Mouse (Mus musculus): ENCODE results near the gene Bcap29. TPM values are rescaled to one million over a fixed set of nuclear protein-coding genes. Genes with fewer than 3 reads are reported as not detected.

The Bcap29 gene
- polyA plus RNA-seq, 1 experiment, result 33.1 TPM

DNA sequence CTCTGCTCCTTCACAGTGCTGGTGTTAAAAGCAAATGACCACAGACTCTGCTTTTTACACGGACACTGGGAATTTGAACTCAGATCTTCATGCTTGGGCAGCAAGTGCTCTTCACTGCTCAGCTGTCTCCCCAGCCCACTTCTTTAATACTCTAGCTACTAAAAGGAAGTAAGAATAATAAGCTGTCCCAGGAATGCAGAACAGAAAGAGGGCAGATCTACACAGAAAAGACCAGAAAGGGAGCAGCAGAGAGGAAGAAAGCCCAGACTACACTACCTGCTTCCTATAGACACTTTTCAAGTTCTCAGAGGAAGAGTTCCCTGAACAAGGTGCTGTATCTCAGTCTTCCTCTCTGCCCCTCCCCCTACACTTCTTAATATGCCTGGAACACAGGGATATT lies 83.2 kb downstream of the Bcap29 start:
- H3K36me3 ChIP-seq (ENCODE audit: control insufficient read depth, insufficient read depth, low read length, poor library complexity, severe bottlenecking), result no peaks in the 10 kb centered on the region
- H3K9ac ChIP-seq (ENCODE audit: low read depth, poor library complexity, severe bottlenecking), result no peak overlapping the region
- no peak overlapping the region for H3K27ac ChIP-seq (ENCODE audit: insufficient read depth, low read length)
- no peak overlapping the region for H3K4me3 ChIP-seq (ENCODE audit: low read depth, low read length)
- TF ChIP-seq POLR2A (IDR thresholded peaks at IDR 0.05; ENCODE audit: insufficient read depth, low read length) (no peak), EP300 (IDR thresholded peaks at IDR 0.05; ENCODE audit: insufficient read depth, low read depth, low read length) (no peak), CTCF (IDR thresholded peaks at IDR 0.05; ENCODE audit: low read depth, low read length) (no peak)
- no peaks in the 10 kb centered on the region for H3K9me3 ChIP-seq (replicated peaks; ENCODE audit: control insufficient read depth, insufficient read depth, low read length, poor library complexity, severe bottlenecking)
- no peaks in the 10 kb centered on the region for H3K4me1 ChIP-seq (ENCODE audit: control insufficient read depth, insufficient read depth, low read length)
- peaks cover 2% of the 10 kb centered on the region; the same call in 1 of the 2 replicates for H3K27me3 ChIP-seq (ENCODE audit: control insufficient read depth, insufficient read depth, low read length, poor library complexity, severe bottlenecking)

- H3K27me3 ChIP-seq (ENCODE audit: control insufficient read depth, insufficient read depth, low read length, poor library complexity, severe bottlenecking), result no peaks in the 10 kb centered on the region
- no peak overlapping the region for H3K9ac ChIP-seq (ENCODE audit: low read depth, poor library complexity, severe bottlenecking)
- no peaks in the 10 kb centered on the region for H3K4me1 ChIP-seq (ENCODE audit: control insufficient read depth, insufficient read depth, low read length)
Observed at GRCm38 (mm10) chr12:31546061-31546460, 88.4 kb downstream of the Bcap29 start.

GRCm38 (mm10) chr12:31545219-31545618 lies 89.2 kb downstream of the Bcap29 start:
- no peaks in the 10 kb centered on the region for H3K36me3 ChIP-seq (ENCODE audit: control insufficient read depth, insufficient read depth, low read length, poor library complexity, severe bottlenecking)
- H3K27ac ChIP-seq (ENCODE audit: insufficient read depth, low read length), result no peak overlapping the region
- no peak overlapping the region for H3K9ac ChIP-seq (ENCODE audit: low read depth, poor library complexity, severe bottlenecking)
- no peaks in the 10 kb centered on the region for H3K9me3 ChIP-seq (replicated peaks; ENCODE audit: control insufficient read depth, insufficient read depth, low read length, poor library complexity, severe bottlenecking)
- H3K27me3 ChIP-seq (ENCODE audit: control insufficient read depth, insufficient read depth, low read length, poor library complexity, severe bottlenecking), result no peaks in the 10 kb centered on the region
- no peak overlapping the region for H3K4me3 ChIP-seq (ENCODE audit: low read depth, low read length)
- H3K4me1 ChIP-seq (ENCODE audit: control insufficient read depth, insufficient read depth, low read length), result no peaks in the 10 kb centered on the region
- TF ChIP-seq EP300 (IDR thresholded peaks at IDR 0.05; ENCODE audit: insufficient read depth, low read depth, low read length) (no peak), CTCF (IDR thresholded peaks at IDR 0.05; ENCODE audit: low read depth, low read length) (no peak), POLR2A (IDR thresholded peaks at IDR 0.05; ENCODE audit: insufficient read depth, low read length) (no peak)

More at GRCm38 (mm10) chr12:31546061-31546460, 88.4 kb downstream of the Bcap29 start:
- no peak for TF ChIP-seq CTCF (IDR thresholded peaks at IDR 0.05; ENCODE audit: low read depth, low read length)
- no peak for TF ChIP-seq EP300 (IDR thresholded peaks at IDR 0.05; ENCODE audit: insufficient read depth, low read depth, low read length)
- H3K27ac ChIP-seq (ENCODE audit: insufficient read depth, low read length), result no peak overlapping the region
- H3K9me3 ChIP-seq (replicated peaks; ENCODE audit: control insufficient read depth, insufficient read depth, low read length, poor library complexity, severe bottlenecking), result no peaks in the 10 kb centered on the region
- H3K36me3 ChIP-seq (ENCODE audit: control insufficient read depth, insufficient read depth, low read length, poor library complexity, severe bottlenecking), result no peaks in the 10 kb centered on the region
- no peak overlapping the region for H3K4me3 ChIP-seq (ENCODE audit: low read depth, low read length)

DNA sequence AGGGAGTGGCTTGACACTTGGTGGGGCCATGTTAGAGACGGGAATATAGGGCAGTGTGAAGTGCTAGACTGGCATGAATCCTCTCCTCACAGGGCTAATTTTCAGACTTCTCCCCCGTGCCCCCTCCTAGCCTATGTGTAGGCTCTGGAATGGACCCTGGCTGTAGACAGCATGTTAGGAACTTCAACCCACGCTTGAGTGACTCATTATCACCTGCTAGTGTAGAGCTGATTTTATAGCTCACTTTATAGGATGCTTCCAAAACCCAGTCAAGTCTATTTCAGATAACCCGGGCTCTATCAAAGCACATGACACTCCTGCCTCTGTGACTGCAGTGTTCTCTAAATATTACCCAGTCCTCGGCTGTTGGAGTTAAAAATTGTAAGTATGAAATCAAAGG lies 92.9 kb downstream of the Bcap29 start:
- H3K36me3 ChIP-seq (ENCODE audit: control insufficient read depth, insufficient read depth, low read length, poor library complexity, severe bottlenecking), result no peaks in the 10 kb centered on the region
- H3K4me3 ChIP-seq (ENCODE audit: low read depth, low read length), result no peak overlapping the region
- H3K9ac ChIP-seq (ENCODE audit: low read depth, poor library complexity, severe bottlenecking), result no peak overlapping the region
- H3K9me3 ChIP-seq (replicated peaks; ENCODE audit: control insufficient read depth, insufficient read depth, low read length, poor library complexity, severe bottlenecking), result no peaks in the 10 kb centered on the region
- no peaks in the 10 kb centered on the region for H3K4me1 ChIP-seq (ENCODE audit: control insufficient read depth, insufficient read depth, low read length)
- TF ChIP-seq POLR2A (IDR thresholded peaks at IDR 0.05; ENCODE audit: insufficient read depth, low read length) (no peak), CTCF (IDR thresholded peaks at IDR 0.05; ENCODE audit: low read depth, low read length) (no peak), EP300 (IDR thresholded peaks at IDR 0.05; ENCODE audit: insufficient read depth, low read depth, low read length) (no peak)
- no peaks in the 10 kb centered on the region for H3K27me3 ChIP-seq (ENCODE audit: control insufficient read depth, insufficient read depth, low read length, poor library complexity, severe bottlenecking)
- H3K27ac ChIP-seq (ENCODE audit: insufficient read depth, low read length), result no peak overlapping the region

Other genes starting within 250 kb of the Bcap29 start
- 0.68 and 1.1 TPM in 2 replicates for gene Slc26a3, start 243.8 kb downstream of the Bcap29 start, polyA plus RNA-seq (2011; ENCODE audit: insufficient read depth, insufficient read length, low read depth, missing spikeins)
- 45.3 and 47.6 TPM in 2 replicates for gene Cbll1, start 135.0 kb downstream of the Bcap29 start, polyA plus RNA-seq (2011; ENCODE audit: insufficient read depth, insufficient read length, low read depth, missing spikeins)
- not detected in 2 replicates for gene Slc26a4, start 74.7 kb downstream of the Bcap29 start, polyA plus RNA-seq (2011; ENCODE audit: insufficient read depth, insufficient read length, low read depth, missing spikeins)
- gene Dus4l, start 20.2 kb upstream of the Bcap29 start, polyA plus RNA-seq (2011; ENCODE audit: insufficient read depth, insufficient read length, low read depth, missing spikeins), result 23.0 and 23.9 TPM in 2 replicates
- gene Cog5, start 20.2 kb upstream of the Bcap29 start, polyA plus RNA-seq (2011; ENCODE audit: insufficient read depth, insufficient read length, low read depth, missing spikeins), result 50.6 and 53.6 TPM in 2 replicates
- not detected in 2 replicates for gene Gpr22, start 79.3 kb upstream of the Bcap29 start, polyA plus RNA-seq (2011; ENCODE audit: insufficient read depth, insufficient read length, low read depth, missing spikeins)

Data from ES-Bruce4 (cell line).